Mouse (Mus musculus) retina, postnatal 7 days (tissue): ENCODE results near the gene Olfr48.

Experiments used
- DNase-seq: peaks from one replicate; pipeline ENCODE4 v3.0.0-alpha.2; 2012; ENCODE audit warnings: low read depth, low spot score

The Olfr48 gene

DNA sequence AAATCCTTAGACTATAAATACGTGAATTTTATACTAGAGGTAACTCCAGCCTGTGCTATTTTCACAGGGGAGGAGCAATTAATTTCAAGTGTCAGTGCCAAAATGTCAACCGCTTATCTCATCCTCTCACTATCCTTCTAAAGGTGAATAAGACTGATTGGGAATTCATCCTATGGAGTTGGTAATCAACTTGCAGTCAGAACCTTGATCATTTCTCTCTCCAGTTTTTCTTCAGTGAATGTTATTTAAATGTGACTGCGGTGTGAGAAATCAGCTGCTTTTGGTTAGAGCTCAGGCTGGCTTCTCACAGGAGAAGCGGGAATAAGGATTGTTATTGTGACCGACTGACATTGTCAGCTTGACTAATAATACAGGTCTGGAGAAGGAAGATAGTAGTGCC lies at the start of gene Olfr48:
Gene Olfr48, minus strand, starts transcription at position 101 of the 400 bp plus-strand sequence.
- no peak for DNase-seq

DNA sequence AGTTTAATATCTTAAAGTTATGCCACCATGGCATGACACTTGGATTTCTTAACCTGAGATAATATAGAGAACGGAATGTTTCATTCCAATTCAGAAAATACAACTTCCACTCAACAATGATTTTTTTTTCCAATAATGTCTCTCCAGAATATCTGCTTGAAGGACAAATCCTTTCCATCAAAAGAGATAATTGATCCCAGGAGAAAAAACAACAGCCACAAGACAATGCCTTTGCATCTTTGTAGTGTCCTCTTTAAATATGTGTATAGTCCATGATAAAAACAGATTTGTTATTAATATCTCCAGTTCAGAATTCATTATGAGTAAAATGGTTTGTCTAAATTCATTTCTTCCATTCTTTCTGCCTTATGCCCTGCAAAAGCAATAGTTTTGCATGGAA lies 30.1 kb upstream of the Olfr48 start, which contains the start of gene Olfr1257:
Gene Olfr1257, plus strand, starts transcription at position 301 of the 400 bp plus-strand sequence.
- no peak for DNase-seq

DNA sequence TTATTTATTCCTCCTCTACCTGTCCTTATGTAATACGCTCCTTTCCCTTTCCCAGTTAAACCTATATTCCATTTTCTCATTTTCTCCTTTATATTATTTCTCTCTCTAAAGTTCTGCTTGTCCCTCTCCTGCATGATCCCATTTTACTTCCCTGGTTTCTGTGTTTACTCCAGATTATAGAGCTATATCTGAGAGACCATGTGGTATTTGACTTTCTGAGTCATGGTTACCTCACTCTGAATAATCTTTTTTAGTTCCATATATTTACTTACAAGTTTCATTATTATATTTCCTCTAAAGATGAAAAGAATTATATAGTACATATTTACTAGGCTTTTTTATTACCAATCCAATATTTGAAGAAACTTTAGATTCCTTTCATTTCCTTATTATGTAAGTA lies 1.2 kb upstream of the Olfr48 start:
- no peak for DNase-seq

DNA sequence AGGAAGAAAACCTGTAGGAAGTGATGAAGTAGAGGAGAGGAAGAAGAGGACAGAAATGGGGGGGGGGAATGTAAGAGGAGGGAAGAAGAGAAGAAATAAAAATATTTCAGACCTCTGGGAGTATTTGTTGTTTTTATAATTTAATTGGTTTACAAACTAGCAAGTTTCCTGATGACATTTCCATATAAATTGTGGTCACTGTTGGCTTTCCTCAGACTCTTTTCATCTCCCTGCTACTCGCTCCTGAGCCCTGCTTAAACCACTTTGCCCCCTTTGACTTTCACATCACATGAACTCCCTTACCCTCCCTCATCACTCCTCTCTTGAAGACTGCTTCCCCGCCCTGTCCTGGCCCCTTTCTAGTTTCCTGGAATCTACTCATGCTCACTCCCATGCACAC lies 6.5 kb downstream of the Olfr48 start, which contains the start of gene Olfr1256:
Gene Olfr1256, minus strand, starts transcription at position 101 of the 400 bp plus-strand sequence.
- DNase-seq: no peak

DNA sequence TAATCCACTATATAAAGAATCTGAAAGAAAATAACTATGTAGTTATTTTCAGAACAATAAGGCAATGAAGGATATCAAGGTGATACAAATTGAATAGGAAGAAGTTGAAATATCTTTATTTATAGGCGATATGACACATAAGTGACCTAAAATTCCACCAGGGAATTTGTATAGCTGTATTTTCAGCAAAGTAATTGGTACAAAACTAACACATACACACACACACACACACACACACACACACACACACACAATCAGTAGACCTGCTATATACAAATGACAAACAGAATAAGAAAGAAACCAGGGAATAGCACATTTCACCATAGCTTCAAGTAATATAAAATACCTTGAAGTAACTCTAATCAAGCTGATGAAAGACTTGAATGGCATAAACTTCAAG lies 27.8 kb downstream of the Olfr48 start:
- DNase-seq: no peak

DNA sequence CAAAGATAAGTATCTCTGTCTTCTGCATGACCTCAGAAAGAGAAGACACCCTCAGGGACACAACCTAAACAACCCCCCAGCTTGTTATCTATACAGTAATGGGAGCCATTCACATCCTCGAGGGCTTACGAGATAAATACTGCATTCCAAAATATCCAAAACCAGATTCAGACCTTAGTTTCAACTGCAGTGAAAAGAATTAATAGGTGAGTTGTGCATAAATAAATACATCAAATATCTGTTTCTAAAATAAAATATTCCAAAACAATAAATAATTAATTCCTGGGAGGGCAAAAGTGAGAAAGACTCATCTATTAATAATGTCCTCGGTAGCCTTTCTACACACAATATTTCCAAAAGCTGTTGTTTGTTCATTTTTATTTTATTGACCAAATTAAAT lies 36.3 kb downstream of the Olfr48 start, which contains the start of gene Olfr1255:
Gene Olfr1255, plus strand, starts transcription at position 301 of the 400 bp plus-strand sequence.
- DNase-seq: no peak

DNA sequence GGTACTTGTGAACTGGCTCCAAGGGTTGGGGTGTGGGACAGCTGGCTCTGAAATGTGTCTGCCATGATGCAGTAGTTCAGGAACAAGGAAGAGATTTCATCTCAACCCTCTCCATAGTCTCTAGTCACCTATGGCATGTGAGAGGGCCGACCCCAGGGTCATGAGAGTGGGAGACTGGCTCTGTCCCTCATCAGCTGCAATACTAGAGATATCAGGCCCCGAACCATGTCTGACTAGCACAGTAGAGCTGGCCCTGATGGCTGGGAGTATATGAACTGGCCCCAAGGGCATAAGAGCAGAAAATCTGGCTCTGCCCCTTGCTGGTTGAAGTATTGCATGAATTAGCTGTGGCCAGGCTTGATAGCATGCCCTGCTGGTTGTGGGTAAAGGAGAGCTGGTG lies 37.3 kb downstream of the Olfr48 start:
- no peak for DNase-seq

DNA sequence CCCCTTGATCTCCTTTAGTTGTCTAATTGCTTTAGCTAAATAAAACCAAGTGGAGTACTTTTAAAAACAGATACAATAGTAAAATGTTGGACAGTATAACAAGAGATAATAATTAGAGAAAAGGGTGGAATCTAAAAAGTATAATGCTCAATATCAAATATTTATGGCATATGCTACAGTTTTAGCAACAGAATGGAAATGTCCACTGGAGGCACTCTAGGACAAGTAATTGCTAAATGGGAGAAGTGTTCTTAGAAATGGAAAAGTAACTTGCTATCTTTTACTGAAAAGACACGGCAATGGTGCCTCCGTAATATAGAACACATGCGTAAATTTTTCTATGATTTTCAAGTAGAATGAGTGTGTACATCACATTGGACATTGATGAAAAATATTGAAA lies 48.4 kb downstream of the Olfr48 start:
- no peak for DNase-seq

DNA sequence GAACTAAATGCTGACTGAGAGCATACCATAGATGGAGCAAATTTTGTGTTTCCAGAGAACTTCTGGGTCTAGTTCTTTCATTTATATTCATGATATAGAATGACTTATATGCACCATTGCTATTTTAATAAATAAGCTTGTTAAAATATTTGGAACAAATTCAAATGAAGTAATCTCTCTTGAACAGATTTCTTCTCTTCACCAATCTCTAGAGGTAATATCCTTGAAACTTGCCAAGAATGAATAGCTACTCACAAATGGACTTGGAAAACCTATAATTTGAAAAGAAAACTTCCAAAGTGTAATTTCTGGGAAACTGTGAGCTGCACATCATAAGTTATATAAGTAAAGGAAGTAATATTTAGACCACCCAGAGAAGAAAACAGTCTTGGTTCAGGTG lies 54.5 kb downstream of the Olfr48 start, which contains the start of gene Olfr1254:
Gene Olfr1254, minus strand, starts transcription at position 101 of the 400 bp plus-strand sequence.
- DNase-seq: no peak
